Mouse (Mus musculus) CH12.LX (cell line): ENCODE data around the gene Gm10220.

Source experiments
- BHLHE40 ChIP-seq: IDR thresholded peaks from 2 replicates; pipeline ENCODE4 v1.6.1; 2011; ENCODE audit warnings: mild to moderate bottlenecking, low read depth, low read length, improper control_type of control experiment
- CHD2 ChIP-seq: IDR thresholded peaks from 2 replicates; pipeline ENCODE4 v1.6.1; 2011; ENCODE audit warnings: low read length, improper control_type of control experiment
- CTCF ChIP-seq, 2 experiments: IDR thresholded peaks in 1 of 2; conservative IDR thresholded peaks in 1 of 2; 2 replicates each; pipeline ENCODE4 v1.5.1; 2011 to 2012; ENCODE audit warnings: low read depth in 2 of 2, low read length in 2 of 2, improper control_type of control experiment in 1 of 2, inconsistent platforms in 1 of 2, mild to moderate bottlenecking in 1 of 2, moderate library complexity in 1 of 2
- E2F4 ChIP-seq: IDR thresholded peaks from 2 replicates; pipeline ENCODE4 v1.6.1; 2011; ENCODE audit warnings: low read depth, low read length, improper control_type of control experiment; ENCODE audit not compliant: insufficient replicate concordance
- EP300 ChIP-seq: IDR thresholded peaks from 2 replicates; pipeline ENCODE4 v1.6.1; 2011; ENCODE audit warnings: low read length, improper control_type of control experiment
- GABPA ChIP-seq: IDR thresholded peaks from 2 replicates; pipeline ENCODE4 v1.6.1; 2012; ENCODE audit warnings: low read depth, low read length, improper control_type of control experiment, inconsistent platforms; ENCODE audit not compliant: insufficient replicate concordance
- MAX ChIP-seq: IDR thresholded peaks from 2 replicates; pipeline ENCODE4 v1.6.1; 2011; ENCODE audit warnings: low read length, improper control_type of control experiment
- NELFE ChIP-seq: IDR thresholded peaks from 2 replicates; pipeline ENCODE4 v1.6.1; 2011; ENCODE audit warnings: low read depth, low read length, improper control_type of control experiment
- NRF1 ChIP-seq: IDR thresholded peaks from 2 replicates; pipeline ENCODE4 v1.6.1; 2014; ENCODE audit warnings: low read depth, mild to moderate bottlenecking, inconsistent platforms, low read length, improper control_type of control experiment, moderate library complexity
- POLR2A ChIP-seq: IDR thresholded peaks from 2 replicates; pipeline ENCODE4 v1.6.1; 2011; ENCODE audit warnings: low read depth, mild to moderate bottlenecking, improper control_type of control experiment, low read length
- RAD21 ChIP-seq: IDR thresholded peaks from 2 replicates; pipeline ENCODE4 v1.6.1; 2011; ENCODE audit warnings: low read depth, mild to moderate bottlenecking, low read length, improper control_type of control experiment, moderate library complexity
- TBP ChIP-seq: conservative IDR thresholded peaks from 2 replicates; pipeline ENCODE4 v1.6.1; 2011; ENCODE audit warnings: low read depth, low read length, improper control_type of control experiment
- USF2 ChIP-seq: conservative IDR thresholded peaks from 2 replicates; pipeline ENCODE4 v1.6.1; 2011; ENCODE audit warnings: low read depth, low read length, improper control_type of control experiment

GRCm38 (mm10) chr5:26157396-26158170 lies 36.4 kb upstream of the Gm10220 start:
- TF ChIP-seq RAD21 (no peak), CTCF (conservative IDR thresholded peaks at IDR 0.05 in 1 of 2, IDR thresholded peaks at IDR 0.05 in 1 of 2; ENCODE audit: low read depth in 2 of 2, low read length in 2 of 2) (no peak), NELFE (no peak), POLR2A (no peak), USF2 (no peak), GABPA (no peak), BHLHE40 (no peak), TBP (no peak), E2F4 (no peak), EP300 (no peak), NRF1 (no peak), CHD2 (no peak), MAX (no peak)
